Mouse (Mus musculus) stomach, postnatal 0 days (tissue): ENCODE measurements around the gene Gm44596. TPM values are rescaled to one million over a fixed set of nuclear protein-coding genes. Genes with fewer than 3 reads are reported as not detected.

Experiments used
- ATAC-seq: fragments of 200-750 bp; cut with Nextera tagmentation; 2 replicates; pipeline ENCODE4 v1.8.0; 2017; ENCODE audit not compliant: low FRiP score, low TSS enrichment
- DNase-seq: peaks from one replicate; pipeline ENCODE4 v3.0.0-alpha.2; 2016; ENCODE audit warnings: low spot score
- H3K27ac ChIP-seq: fragments of 300-500 bp; sonication (generic); replicated peaks from 2 replicates; pipeline ENCODE4 v1.5.1; 2014; ENCODE audit warnings: mild to moderate bottlenecking, control low read depth
- H3K27me3 ChIP-seq: fragments of 300-500 bp; sonication (generic); 2 replicates; pipeline ENCODE4 v1.6.1; 2014; ENCODE audit warnings: low read length; ENCODE audit not compliant: control insufficient read depth, insufficient read depth
- H3K36me3 ChIP-seq: fragments of 300-500 bp; sonication (generic); 2 replicates; pipeline ENCODE4 v1.6.1; 2014; ENCODE audit warnings: low read length, mixed read lengths; ENCODE audit not compliant: control insufficient read depth, insufficient read depth
- H3K4me1 ChIP-seq: fragments of 300-500 bp; sonication (generic); replicated peaks from 2 replicates; pipeline ENCODE4 v1.6.1; 2014; ENCODE audit warnings: antibody characterized with exemption; ENCODE audit not compliant: control insufficient read depth, insufficient read depth
- H3K4me2 ChIP-seq: fragments of 300-500 bp; sonication (generic); replicated peaks from 2 replicates; pipeline ENCODE4 v1.6.1; 2014; ENCODE audit warnings: low read depth, mild to moderate bottlenecking, control low read depth, moderate library complexity
- H3K4me3 ChIP-seq: fragments of 300-500 bp; sonication (generic); 2 replicates; pipeline ENCODE4 v1.5.1; 2014; ENCODE audit warnings: low read depth, low read length, control low read depth
- H3K9ac ChIP-seq: fragments of 300-500 bp; sonication (generic); 2 replicates; pipeline ENCODE4 v1.6.1; 2014; ENCODE audit warnings: mild to moderate bottlenecking, low read length, control low read depth, mixed read lengths
- H3K9me3 ChIP-seq: fragments of 300-500 bp; sonication (generic); 2 replicates; pipeline ENCODE4 v1.6.1; 2016; ENCODE audit warnings: low read length; ENCODE audit not compliant: control insufficient read depth
- CTCF ChIP-seq: IDR thresholded peaks from 2 replicates; pipeline ENCODE4 v1.5.1; 2016; ENCODE audit warnings: antibody characterized with exemption, low read depth, mild to moderate bottlenecking, moderate library complexity
- EP300 ChIP-seq: optimal IDR thresholded peaks from 2 replicates; pipeline ENCODE3; 2016; ENCODE audit warnings: antibody characterized with exemption
- WGBS: fragments of 180-500 bp; shearing (Covaris S2); extraction: QIAGEN DNeasy Blood & Tissue Kit; methylation state at CpG from one replicate; pipeline ENCODE4 v1.1.7; 2014; 5-methylcytosine and 5-hydroxymethylcytosine counted together
- polyA plus RNA-seq: library from polyadenylated mRNA; unstranded; fragments of >200 nt; fragmentation: Nextera tagmentation; extraction: Ambion mirVana; gene quantifications from 2 replicates; pipeline ENCODE4 v1.2.1, GENCODE M21; 2015

The Gm44596 gene
- polyA plus RNA-seq, result not detected in 2 replicates

DNA sequence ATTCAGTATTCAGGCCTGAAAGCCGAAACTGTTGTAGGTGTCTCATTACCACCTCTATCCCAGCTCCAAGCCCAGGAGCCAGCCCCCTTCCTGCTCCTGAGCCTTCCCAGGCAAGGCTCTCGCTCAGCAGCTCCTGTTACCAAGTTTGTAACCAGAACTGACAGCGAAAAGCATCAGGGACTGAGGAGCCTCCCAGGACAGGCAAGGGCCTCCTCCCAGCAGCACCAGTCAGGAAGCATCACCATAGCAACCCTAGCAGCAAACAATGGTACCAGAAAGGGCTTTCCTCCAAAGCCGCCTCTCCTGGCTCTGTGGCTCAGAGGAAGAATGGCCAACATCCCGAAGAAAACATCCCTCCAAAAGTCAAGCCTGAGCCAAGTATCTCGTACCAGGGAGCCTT, at the start of gene Gm44596, which contains the start of gene Tex52:
Gene Gm44596, plus strand, starts transcription at position 312 of the 400 bp plus-strand sequence.
Gene Tex52, plus strand, starts transcription at position 265 of the 400 bp plus-strand sequence.
- DNase-seq, result no peak
- H3K9me3 ChIP-seq, result no peaks in the 10 kb centered on the region
- peak within 1 kb of the TSS; percentile 49; the same call in 1 of the 2 replicates for H3K27ac ChIP-seq
- H3K36me3 ChIP-seq, result peaks cover 19% of the 10 kb centered on the region
- no peaks in the 10 kb centered on the region for H3K4me1 ChIP-seq
- no peak within 1 kb of the TSS for H3K9ac ChIP-seq
- H3K4me2 ChIP-seq, result no peak within 1 kb of the TSS
- no peak for TF ChIP-seq EP300
- no peak for TF ChIP-seq CTCF
- no peak for ATAC-seq
- no peak within 1 kb of the TSS for H3K4me3 ChIP-seq
- 24% methylated on average over 6 of the region's 6 CpGs for WGBS
- H3K27me3 ChIP-seq, result no peaks in the 10 kb centered on the region

GRCm38 (mm10) chr6:128334397-128335124, 40.7 kb upstream of the Gm44596 start:
- H3K4me2 ChIP-seq, result no peak overlapping the region
- H3K36me3 ChIP-seq, result no peaks in the 10 kb centered on the region
- no peak overlapping the region for H3K9ac ChIP-seq
- H3K4me1 ChIP-seq, result peaks cover 1% of the 10 kb centered on the region; the same call in 1 of the 2 replicates
- WGBS, result 16% methylated on average over 12 of the region's 12 CpGs
- no peaks in the 10 kb centered on the region for H3K27me3 ChIP-seq
- peak; percentile 77 for DNase-seq
- no peak overlapping the region for H3K27ac ChIP-seq
- no peaks in the 10 kb centered on the region for H3K9me3 ChIP-seq
- H3K4me3 ChIP-seq, result no peak overlapping the region
- peak; percentile 59; the same call in 1 of the 2 replicates for ATAC-seq
- TF ChIP-seq CTCF (peak; percentile 79), EP300 (no peak)

DNA sequence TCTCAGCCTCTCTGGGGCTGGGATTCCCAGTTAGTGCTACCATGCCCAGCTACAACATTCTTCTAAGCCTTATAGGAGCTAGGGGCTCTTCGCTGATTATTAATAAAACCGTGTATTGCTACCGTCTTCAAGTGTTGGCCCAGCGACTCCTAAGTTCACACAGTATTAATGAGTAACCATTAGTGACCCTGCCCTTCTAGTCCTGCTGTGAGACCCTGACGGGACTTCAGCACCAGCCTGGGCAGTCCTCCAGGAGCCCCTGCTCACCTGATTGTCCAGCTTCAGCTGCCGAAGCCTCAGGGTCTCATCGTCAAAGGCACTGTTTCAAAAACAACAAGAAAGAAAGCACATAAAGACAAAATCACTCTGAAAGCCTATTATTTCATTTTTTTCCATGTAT, 37.8 kb upstream of the Gm44596 start:
- WGBS, result 52% methylated on average over 7 of the region's 7 CpGs
- no peak overlapping the region for H3K4me2 ChIP-seq
- peaks cover 5% of the 10 kb centered on the region; the same call in 1 of the 2 replicates for H3K4me1 ChIP-seq
- no peaks in the 10 kb centered on the region for H3K9me3 ChIP-seq
- H3K27me3 ChIP-seq, result no peaks in the 10 kb centered on the region
- H3K36me3 ChIP-seq, result no peaks in the 10 kb centered on the region
- no peak overlapping the region for H3K27ac ChIP-seq
- DNase-seq (no peak), ATAC-seq (no peak)
- no peak overlapping the region for H3K9ac ChIP-seq
- TF ChIP-seq CTCF, result no peak
- no peak overlapping the region for H3K4me3 ChIP-seq

GRCm38 (mm10) chr6:128338876-128339275, 36.4 kb upstream of the Gm44596 start:
- H3K27me3 ChIP-seq, result no peaks in the 10 kb centered on the region
- 0 out of 2 replicates have a peak, but pooled peaks have one; percentile 24 for ATAC-seq
- H3K4me1 ChIP-seq, result peaks cover 5% of the 10 kb centered on the region; the same call in 1 of the 2 replicates
- H3K4me2 ChIP-seq, result no peak overlapping the region
- peak overlapping the region; percentile 53; the same call in 1 of the 2 replicates for H3K27ac ChIP-seq
- DNase-seq, result no peak
- TF ChIP-seq EP300, result no peak
- no peak for TF ChIP-seq CTCF
- H3K4me3 ChIP-seq, result no peak overlapping the region
- no peaks in the 10 kb centered on the region for H3K9me3 ChIP-seq
- no peak overlapping the region for H3K9ac ChIP-seq
- WGBS, result 25% methylated on average over 5 of the region's 5 CpGs
- H3K36me3 ChIP-seq, result no peaks in the 10 kb centered on the region

DNA sequence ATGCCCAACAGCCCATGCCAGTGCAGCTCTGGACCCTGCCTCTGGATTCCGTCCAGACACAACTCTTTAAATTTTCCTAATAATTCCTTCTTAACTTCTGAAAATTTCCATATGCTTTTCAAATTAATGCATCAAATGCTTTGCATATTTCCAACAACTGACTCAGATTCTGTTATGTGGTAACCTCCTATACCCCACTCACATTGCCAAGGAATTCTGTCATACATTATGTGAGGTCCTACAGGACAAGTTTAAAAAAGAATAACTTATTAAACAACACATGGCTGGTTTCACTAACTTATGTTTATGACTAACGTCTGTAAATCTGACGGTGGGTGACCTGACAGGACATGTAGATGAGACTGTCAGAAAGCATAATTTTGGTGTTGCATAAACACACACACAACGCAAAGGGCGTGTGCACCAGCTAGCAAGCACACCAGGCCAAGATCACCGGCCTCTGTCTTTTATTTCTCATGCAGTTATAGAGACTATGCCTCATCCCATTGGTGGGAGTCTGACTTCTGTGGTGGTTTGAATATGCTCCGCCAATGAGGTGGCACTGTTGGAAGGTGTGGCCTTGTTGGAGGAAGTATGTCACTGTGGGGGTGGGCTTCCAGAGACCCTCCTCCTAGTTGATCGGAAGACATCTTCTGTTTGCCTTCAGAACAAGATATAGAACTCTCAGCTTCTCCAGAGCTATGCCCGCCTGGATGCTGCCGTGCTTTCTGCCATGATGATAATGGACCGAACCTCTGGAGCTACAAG, 33.2 kb upstream of the Gm44596 start:
- DNase-seq, result no peak
- no peaks in the 10 kb centered on the region for H3K36me3 ChIP-seq
- TF ChIP-seq CTCF (no peak), EP300 (no peak)
- WGBS, result 68% methylated on average over 11 of the region's 11 CpGs
- no peaks in the 10 kb centered on the region for H3K27me3 ChIP-seq
- H3K9ac ChIP-seq, result no peak overlapping the region
- H3K4me1 ChIP-seq, result peaks cover 5% of the 10 kb centered on the region; the same call in 1 of the 2 replicates
- no peak overlapping the region for H3K27ac ChIP-seq
- ATAC-seq, result no peak
- no peak overlapping the region for H3K4me3 ChIP-seq
- no peak overlapping the region for H3K4me2 ChIP-seq
- no peaks in the 10 kb centered on the region for H3K9me3 ChIP-seq
